Mouse (Mus musculus) kidney, adult 2 months (tissue): Measurements from ENCODE around the gene 1520401A03Rik. TPM values are rescaled to one million over a fixed set of nuclear protein-coding genes. Genes with fewer than 3 reads are reported as not detected.

Experiments used
- DNase-seq: peaks from one replicate; pipeline ENCODE4 v3.0.0; 2021
- H3K27ac ChIP-seq: fragments of 200-500 bp; 2 replicates; pipeline ENCODE4 v1.5.1; 2012; ENCODE audit warnings: low read depth, low read length, control low read depth, inconsistent platforms; ENCODE audit not compliant: insufficient read depth
- H3K27me3 ChIP-seq: fragments of 200-500 bp; replicated peaks from 2 replicates; pipeline ENCODE4 v1.6.1; 2012; ENCODE audit warnings: mild to moderate bottlenecking, moderate library complexity, low read length, inconsistent platforms; ENCODE audit not compliant: control insufficient read depth, insufficient read depth
- H3K36me3 ChIP-seq: fragments of 200-500 bp; 2 replicates; pipeline ENCODE4 v1.6.1; 2012; ENCODE audit warnings: mild to moderate bottlenecking, moderate library complexity, low read length, inconsistent platforms; ENCODE audit not compliant: control insufficient read depth, insufficient read depth
- H3K4me1 ChIP-seq: fragments of 200-500 bp; 2 replicates; pipeline ENCODE4 v1.6.1; 2011; ENCODE audit warnings: low read length; ENCODE audit not compliant: control insufficient read depth, insufficient read depth
- H3K4me3 ChIP-seq: fragments of 200-500 bp; 2 replicates; pipeline ENCODE4 v1.5.1; 2011; ENCODE audit warnings: mild to moderate bottlenecking, low read depth, low read length, control low read depth; ENCODE audit not compliant: insufficient read depth
- CTCF ChIP-seq: fragments of 200-500 bp; conservative IDR thresholded peaks from 2 replicates; pipeline ENCODE4 v1.5.1; 2011; ENCODE audit warnings: low read depth, mild to moderate bottlenecking, control low read depth, low read length, moderate library complexity, mixed read lengths; ENCODE audit not compliant: insufficient read depth, insufficient read length
- POLR2A ChIP-seq: fragments of 200-500 bp; IDR thresholded peaks from one replicate; pipeline ENCODE4 v1.6.1; 2011; ENCODE audit warnings: low read depth, low read length, control low read depth
- WGBS: fragments of 180-500 bp; shearing (Covaris S2); methylation state at CpG from one replicate; pipeline ENCODE4 v1.1.7; 2018; 5-methylcytosine and 5-hydroxymethylcytosine counted together
- polyA plus RNA-seq: library from polyadenylated mRNA; depleted of rRNA; stranded (reverse); fragments of >200 nt; gene quantifications from 2 replicates; pipeline ENCODE4 v1.2.3, GENCODE M21; 2012

1520401A03Rik gene
- polyA plus RNA-seq, 1 experiment: not detected

- Histone ChIP-seq H3K27ac (peak overlapping the region; percentile 65), H3K4me1 (peaks cover 7% of the 10 kb centered on the region; the same call in 1 of the 2 replicates), H3K27me3 (no peaks in the 10 kb centered on the region), H3K36me3 (no peaks in the 10 kb centered on the region), H3K4me3 (peak overlapping the region; percentile 70)
- TF ChIP-seq POLR2A (no peak), CTCF (no peak)
- 27% methylated on average over 9 of the region's 9 CpGs for WGBS
- DNase-seq: peak; percentile 43
Measured at GRCm38 (mm10) chr17:23674271-23674952, 48.2 kb downstream of the 1520401A03Rik start.

GRCm38 (mm10) chr17:23673424-23674073, 49.0 kb downstream of the 1520401A03Rik start, which contains the start of the genes Hcfc1r1 and Thoc6:
Gene Hcfc1r1, plus strand, starts transcription at chr17:23673596.
Gene Thoc6, minus strand, starts transcription at chr17:23673882.
- peaks cover 7% of the 10 kb centered on the region; the same call in 1 of the 2 replicates for H3K4me1 ChIP-seq
- under 1% methylated on average over 45 of the region's 45 CpGs for WGBS
- no peaks in the 10 kb centered on the region for H3K27me3 ChIP-seq
- DNase-seq: peak; percentile 98
- H3K36me3 ChIP-seq: no peaks in the 10 kb centered on the region
- peak within 1 kb of the TSS; percentile 70 for H3K4me3 ChIP-seq
- TF ChIP-seq POLR2A (peak; percentile 51), CTCF (no peak)
- H3K27ac ChIP-seq: peak within 1 kb of the TSS; percentile 94

- no peak overlapping the region for H3K27ac ChIP-seq
- no peak overlapping the region for H3K4me3 ChIP-seq
- no peaks in the 10 kb centered on the region for H3K36me3 ChIP-seq
- TF ChIP-seq CTCF (no peak), POLR2A (no peak)
- peaks cover 7% of the 10 kb centered on the region; the same call in 1 of the 2 replicates for H3K4me1 ChIP-seq
- 42% methylated on average over 3 of the region's 3 CpGs for WGBS
- H3K27me3 ChIP-seq: no peaks in the 10 kb centered on the region
- DNase-seq: no peak
Measured at GRCm38 (mm10) chr17:23672761-23673160, 49.8 kb downstream of the 1520401A03Rik start.

GRCm38 (mm10) chr17:23671519-23671918, 51.1 kb downstream of the 1520401A03Rik start:
- WGBS: 94% methylated on average over 3 of the region's 3 CpGs
- peaks cover 7% of the 10 kb centered on the region; the same call in 1 of the 2 replicates for H3K4me1 ChIP-seq

GRCm38 (mm10) chr17:23670516-23671074, 52.0 kb downstream of the 1520401A03Rik start:
- Histone ChIP-seq H3K4me1 (peaks cover 3% of the 10 kb centered on the region; the same call in 1 of the 2 replicates), H3K27ac (no peak overlapping the region), H3K36me3 (no peaks in the 10 kb centered on the region), H3K27me3 (no peaks in the 10 kb centered on the region), H3K4me3 (no peak overlapping the region)
- WGBS: 87% methylated on average over 7 of the region's 7 CpGs
- no peak for DNase-seq
- TF ChIP-seq CTCF (no peak), POLR2A (no peak)

More at GRCm38 (mm10) chr17:23671519-23671918, 51.1 kb downstream of the 1520401A03Rik start:
- Histone ChIP-seq H3K36me3 (no peaks in the 10 kb centered on the region), H3K4me3 (no peak overlapping the region), H3K27ac (no peak overlapping the region), H3K27me3 (no peaks in the 10 kb centered on the region)
- TF ChIP-seq CTCF (no peak), POLR2A (no peak)
- no peak for DNase-seq

GRCm38 (mm10) chr17:23665511-23665910, 57.1 kb downstream of the 1520401A03Rik start:
- H3K27ac ChIP-seq: no peak overlapping the region
- no peak for DNase-seq
- no peak overlapping the region for H3K4me3 ChIP-seq
- WGBS: 85% methylated on average over 14 of the region's 14 CpGs
- TF ChIP-seq POLR2A (no peak), CTCF (no peak)
- no peaks in the 10 kb centered on the region for H3K36me3 ChIP-seq
- 0 out of 2 replicates have a peak, but pooled peaks cover 3% of the 10 kb centered on the region for H3K4me1 ChIP-seq
- H3K27me3 ChIP-seq: no peaks in the 10 kb centered on the region
